Mouse (Mus musculus) intestine, embryonic 16.5 days (tissue): ENCODE measurements around the gene Cdk14. TPM values are rescaled to one million over a fixed set of nuclear protein-coding genes. Genes with fewer than 3 reads are reported as not detected.

Source experiments
- ATAC-seq: fragments of 200-750 bp; cut with Nextera tagmentation; 2 replicates; pipeline ENCODE4 v1.8.0; 2017; ENCODE audit warnings: moderate TSS enrichment, moderate library complexity
- H3K27ac ChIP-seq: fragments of 300-500 bp; sonication (generic); 2 replicates; pipeline ENCODE4 v1.5.1; 2014; ENCODE audit warnings: mild to moderate bottlenecking, low read length
- H3K27me3 ChIP-seq: fragments of 300-500 bp; sonication (generic); replicated peaks from 2 replicates; pipeline ENCODE4 v1.6.1; 2014; ENCODE audit warnings: low read length, control low read depth, mixed read lengths; ENCODE audit not compliant: control insufficient read depth, insufficient read depth
- H3K36me3 ChIP-seq: fragments of 300-500 bp; sonication (generic); 2 replicates; pipeline ENCODE4 v1.6.1; 2014; ENCODE audit warnings: low read length, control low read depth; ENCODE audit not compliant: control insufficient read depth, insufficient read depth
- H3K4me1 ChIP-seq: fragments of 300-500 bp; sonication (generic); 2 replicates; pipeline ENCODE4 v1.6.1; 2014; ENCODE audit warnings: low read length, control low read depth, mixed read lengths; ENCODE audit not compliant: control insufficient read depth, insufficient read depth
- H3K4me2 ChIP-seq: fragments of 300-500 bp; sonication (generic); 2 replicates; pipeline ENCODE4 v1.6.1; 2014; ENCODE audit warnings: low read depth, low read length, control low read depth
- H3K4me3 ChIP-seq: fragments of 300-500 bp; sonication (generic); 2 replicates; pipeline ENCODE4 v1.5.1; 2014; ENCODE audit warnings: mild to moderate bottlenecking, low read length
- H3K9ac ChIP-seq: fragments of 300-500 bp; sonication (generic); 2 replicates; pipeline ENCODE4 v1.6.1; 2014; ENCODE audit warnings: low read depth, low read length
- H3K9me3 ChIP-seq: fragments of 300-500 bp; sonication (generic); 2 replicates; pipeline ENCODE4 v1.6.1; 2016; ENCODE audit warnings: low read length, control low read depth; ENCODE audit not compliant: control insufficient read depth
- WGBS: fragments of 180-500 bp; shearing (Covaris S2); extraction: QIAGEN DNeasy Blood & Tissue Kit; methylation state at CpG from one replicate; pipeline ENCODE4 v1.1.7; 2014; 5-methylcytosine and 5-hydroxymethylcytosine counted together
- polyA plus RNA-seq: library from polyadenylated mRNA; unstranded; fragments of >200 nt; fragmentation: Nextera tagmentation; extraction: Ambion mirVana; gene quantifications from 2 replicates; pipeline ENCODE4 v1.2.1, GENCODE M21; 2015

Gene Cdk14
- polyA plus RNA-seq, 1 experiment from 2014 or later, result 8.9 TPM

DNA sequence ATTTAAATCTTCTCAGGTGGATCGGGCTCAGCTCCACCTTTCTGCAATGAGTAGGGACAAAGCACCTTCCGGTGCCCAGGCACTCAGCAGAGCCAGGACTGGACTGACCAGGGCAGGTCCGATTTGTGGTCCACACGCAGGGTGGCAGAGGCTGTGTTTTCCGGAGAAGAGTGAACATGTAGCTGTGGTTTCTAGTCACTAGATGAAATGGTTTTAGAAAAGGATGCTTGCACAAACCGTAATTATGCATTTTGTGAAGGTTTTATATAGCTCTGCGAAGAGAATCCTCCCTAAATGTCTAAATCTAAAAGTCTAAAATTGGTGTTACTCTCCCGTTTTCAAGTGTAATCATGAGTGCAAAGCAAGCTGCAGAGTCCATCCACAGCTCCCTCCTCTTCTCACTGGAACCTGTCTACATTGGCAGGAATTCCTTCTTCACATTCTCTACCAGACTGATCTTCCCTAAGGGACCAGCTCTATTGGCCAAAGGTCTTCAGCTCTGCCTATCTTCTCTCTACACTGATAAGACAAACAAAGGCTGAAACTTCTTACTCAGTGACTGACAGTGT lies 116.9 kb downstream of the Cdk14 start:
- peak; percentile 48 for ATAC-seq
- no peaks in the 10 kb centered on the region for H3K4me1 ChIP-seq
- 91% methylated on average over 8 of the region's 8 CpGs for WGBS

DNA sequence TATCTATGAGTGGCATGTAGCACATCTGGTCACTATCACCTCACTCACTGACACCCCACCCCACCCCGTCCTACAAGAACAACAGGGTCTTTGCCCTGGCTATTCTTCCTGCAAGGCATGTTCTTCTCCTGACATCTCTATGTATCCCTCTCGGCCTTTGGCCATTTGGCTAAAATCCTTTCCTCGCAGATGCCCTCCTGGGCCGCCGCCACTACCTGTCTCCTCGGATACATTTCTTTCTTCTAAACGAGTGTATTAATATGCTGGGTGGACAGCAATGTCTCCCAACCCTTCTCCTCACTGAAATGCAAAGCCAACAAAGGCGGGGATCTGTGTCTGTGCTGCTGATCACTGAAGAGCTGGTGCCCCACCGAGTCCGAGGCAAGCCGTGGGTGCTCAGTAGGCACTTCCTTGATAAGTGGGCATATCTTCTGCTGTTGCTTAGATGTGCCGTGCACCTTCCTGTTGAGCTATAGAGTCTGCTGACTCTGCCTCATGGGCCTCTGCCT lies 118.5 kb downstream of the Cdk14 start:
- no peaks in the 10 kb centered on the region for H3K27me3 ChIP-seq

More for the DNA sequence above, 116.9 kb downstream of the Cdk14 start:
- H3K9me3 ChIP-seq, result no peaks in the 10 kb centered on the region
- H3K27ac ChIP-seq, result no peak overlapping the region
- no peak overlapping the region for H3K4me3 ChIP-seq
- no peak overlapping the region for H3K9ac ChIP-seq
- H3K36me3 ChIP-seq, result no peaks in the 10 kb centered on the region
- no peaks in the 10 kb centered on the region for H3K27me3 ChIP-seq
- H3K4me2 ChIP-seq, result no peak overlapping the region

DNA sequence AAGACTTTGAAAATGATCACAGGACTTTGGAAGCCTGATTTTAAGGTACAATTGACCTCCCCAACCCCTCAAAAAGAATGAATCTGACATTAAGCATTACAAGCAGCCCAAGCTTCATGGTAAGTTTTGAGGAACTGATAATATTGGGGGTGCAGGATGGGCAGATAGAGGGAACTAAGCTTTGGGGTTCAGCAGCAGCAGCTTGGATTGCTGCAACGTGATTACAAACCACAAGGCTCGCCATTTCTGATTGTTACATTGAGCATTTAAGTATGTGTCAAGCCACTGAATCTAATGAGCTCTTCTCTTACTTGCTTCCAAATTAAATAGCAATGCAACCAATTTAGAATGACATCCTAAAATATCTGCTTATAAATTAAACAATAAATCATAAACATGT lies 119.1 kb downstream of the Cdk14 start:
- Histone ChIP-seq H3K27me3 (no peaks in the 10 kb centered on the region), H3K4me1 (no peaks in the 10 kb centered on the region), H3K9ac (no peak overlapping the region), H3K4me3 (no peak overlapping the region), H3K27ac (no peak overlapping the region), H3K9me3 (no peaks in the 10 kb centered on the region), H3K36me3 (no peaks in the 10 kb centered on the region), H3K4me2 (no peak overlapping the region)
- no peak for ATAC-seq
- WGBS, result 73% methylated on average over 2 of the region's 2 CpGs

More for the DNA sequence above, 118.5 kb downstream of the Cdk14 start:
- Histone ChIP-seq H3K4me3 (no peak overlapping the region), H3K9me3 (no peaks in the 10 kb centered on the region), H3K36me3 (no peaks in the 10 kb centered on the region), H3K27ac (no peak overlapping the region), H3K4me2 (no peak overlapping the region), H3K4me1 (no peaks in the 10 kb centered on the region), H3K9ac (no peak overlapping the region)
- WGBS, result 79% methylated on average over 12 of the region's 12 CpGs
- no peak for ATAC-seq

DNA sequence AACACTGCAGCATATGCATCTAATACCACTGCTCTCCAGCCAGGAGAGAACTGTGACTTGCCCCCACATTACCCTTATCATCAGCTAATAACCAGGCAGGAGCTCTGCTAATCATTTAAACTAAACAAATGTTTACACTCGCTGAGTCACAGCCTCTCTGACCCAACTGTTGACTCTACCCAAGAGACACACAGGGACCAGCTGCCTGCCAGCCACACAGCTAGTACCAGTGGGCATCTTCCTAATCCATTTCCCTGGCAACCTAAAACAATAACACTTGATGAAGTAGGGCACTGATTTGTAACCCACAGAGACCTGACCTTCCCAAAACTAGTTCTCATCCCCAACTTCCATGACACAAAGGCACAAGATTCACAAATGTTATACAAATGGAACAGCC lies 119.8 kb downstream of the Cdk14 start:
- 22% methylated on average over 1 of the region's 1 CpGs for WGBS
- no peak overlapping the region for H3K27ac ChIP-seq
- no peak overlapping the region for H3K9ac ChIP-seq
- H3K4me3 ChIP-seq, result no peak overlapping the region
- H3K27me3 ChIP-seq, result no peaks in the 10 kb centered on the region
- ATAC-seq, result peak; percentile 68
- no peak overlapping the region for H3K4me2 ChIP-seq
- no peaks in the 10 kb centered on the region for H3K36me3 ChIP-seq
- H3K4me1 ChIP-seq, result no peaks in the 10 kb centered on the region
- no peaks in the 10 kb centered on the region for H3K9me3 ChIP-seq

DNA sequence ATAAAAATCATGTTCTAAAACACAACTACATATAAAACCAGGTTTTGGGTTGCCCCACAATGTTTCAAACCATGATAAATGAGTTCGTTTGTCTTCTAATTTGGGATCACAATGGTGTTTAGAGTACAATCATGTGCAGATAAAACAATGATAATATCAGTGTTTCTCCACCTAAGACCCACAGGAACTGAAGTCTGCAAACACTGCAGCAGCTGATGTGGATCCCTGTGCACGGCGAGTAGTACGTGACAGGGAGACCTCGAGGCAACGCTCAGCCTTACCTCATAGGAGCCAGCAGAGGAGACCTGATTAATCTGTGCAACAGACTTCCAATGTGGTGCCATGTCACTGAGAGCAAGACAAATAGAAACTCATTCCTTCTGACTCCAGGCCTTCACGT lies 122.9 kb downstream of the Cdk14 start:
- no peak overlapping the region for H3K9ac ChIP-seq
- H3K4me3 ChIP-seq, result no peak overlapping the region
- H3K9me3 ChIP-seq, result no peaks in the 10 kb centered on the region
- no peak overlapping the region for H3K27ac ChIP-seq
- ATAC-seq, result no peak
- H3K36me3 ChIP-seq, result no peaks in the 10 kb centered on the region
- no peaks in the 10 kb centered on the region for H3K4me1 ChIP-seq
- H3K4me2 ChIP-seq, result no peak overlapping the region
- no peaks in the 10 kb centered on the region for H3K27me3 ChIP-seq
- 75% methylated on average over 7 of the region's 7 CpGs for WGBS

DNA sequence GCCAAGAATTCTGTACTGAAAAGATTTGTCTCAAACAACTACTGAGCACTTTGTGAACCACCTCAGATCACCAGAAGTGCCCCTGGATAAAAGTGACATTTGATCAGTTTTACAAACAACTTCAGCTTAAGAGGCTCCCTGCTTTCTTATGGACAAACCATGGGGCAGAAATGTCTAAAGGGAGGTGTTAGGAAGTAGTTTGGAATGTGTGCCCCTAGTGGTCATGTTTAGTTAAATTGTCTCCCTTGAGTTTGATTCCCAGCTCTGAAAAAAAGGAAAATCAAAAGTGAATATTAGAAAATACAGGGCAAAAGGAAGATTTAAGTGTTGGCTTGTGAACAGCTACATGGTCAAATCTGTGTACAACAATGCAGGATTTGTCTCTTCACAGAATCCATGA lies 123.3 kb downstream of the Cdk14 start:
- Histone ChIP-seq H3K4me3 (no peak overlapping the region), H3K27me3 (no peaks in the 10 kb centered on the region), H3K9me3 (no peaks in the 10 kb centered on the region), H3K4me1 (no peaks in the 10 kb centered on the region), H3K4me2 (no peak overlapping the region), H3K27ac (no peak overlapping the region), H3K9ac (no peak overlapping the region), H3K36me3 (no peaks in the 10 kb centered on the region)
- ATAC-seq, result no peak

DNA sequence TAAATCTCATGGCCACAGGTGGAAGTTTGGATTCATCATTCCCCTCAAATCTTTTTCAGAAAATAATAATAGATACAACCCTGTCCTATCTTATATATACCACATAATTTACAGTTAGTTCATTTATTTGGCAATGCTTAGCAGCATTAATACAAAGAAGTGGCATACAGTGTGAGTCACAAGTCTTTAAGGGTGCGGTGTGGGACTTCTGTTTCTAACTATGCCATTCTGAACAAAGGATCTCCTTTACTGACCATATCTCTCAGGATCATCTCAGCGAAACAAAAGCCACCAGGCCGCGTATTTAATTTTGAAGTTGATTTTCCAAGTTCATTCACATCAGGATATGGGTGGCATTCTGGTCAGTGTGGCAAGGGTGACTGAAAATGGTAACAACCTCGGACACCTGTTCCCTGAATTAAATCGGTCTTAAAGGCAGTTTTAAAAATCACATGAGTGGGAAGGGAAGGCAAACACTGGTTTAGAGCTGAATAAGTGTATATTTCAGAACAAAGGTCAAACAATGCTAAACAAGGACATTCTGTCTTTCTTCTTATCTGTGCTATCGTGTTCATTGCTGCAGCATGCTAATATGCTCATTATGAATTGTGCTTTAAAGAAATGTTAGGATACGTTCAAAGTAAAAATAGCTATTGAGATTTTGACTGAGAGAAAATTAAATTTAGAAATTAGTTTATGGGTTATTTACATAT lies 127.1 kb downstream of the Cdk14 start:
- ATAC-seq, result peak; percentile 60
- no peak overlapping the region for H3K4me2 ChIP-seq
- H3K27me3 ChIP-seq, result no peaks in the 10 kb centered on the region
- no peaks in the 10 kb centered on the region for H3K4me1 ChIP-seq
- H3K9me3 ChIP-seq, result no peaks in the 10 kb centered on the region
- H3K36me3 ChIP-seq, result no peaks in the 10 kb centered on the region
- H3K4me3 ChIP-seq, result no peak overlapping the region
- 71% methylated on average over 8 of the region's 8 CpGs for WGBS
- no peak overlapping the region; the same call in 1 of the 2 replicates for H3K27ac ChIP-seq
- H3K9ac ChIP-seq, result no peak overlapping the region

DNA sequence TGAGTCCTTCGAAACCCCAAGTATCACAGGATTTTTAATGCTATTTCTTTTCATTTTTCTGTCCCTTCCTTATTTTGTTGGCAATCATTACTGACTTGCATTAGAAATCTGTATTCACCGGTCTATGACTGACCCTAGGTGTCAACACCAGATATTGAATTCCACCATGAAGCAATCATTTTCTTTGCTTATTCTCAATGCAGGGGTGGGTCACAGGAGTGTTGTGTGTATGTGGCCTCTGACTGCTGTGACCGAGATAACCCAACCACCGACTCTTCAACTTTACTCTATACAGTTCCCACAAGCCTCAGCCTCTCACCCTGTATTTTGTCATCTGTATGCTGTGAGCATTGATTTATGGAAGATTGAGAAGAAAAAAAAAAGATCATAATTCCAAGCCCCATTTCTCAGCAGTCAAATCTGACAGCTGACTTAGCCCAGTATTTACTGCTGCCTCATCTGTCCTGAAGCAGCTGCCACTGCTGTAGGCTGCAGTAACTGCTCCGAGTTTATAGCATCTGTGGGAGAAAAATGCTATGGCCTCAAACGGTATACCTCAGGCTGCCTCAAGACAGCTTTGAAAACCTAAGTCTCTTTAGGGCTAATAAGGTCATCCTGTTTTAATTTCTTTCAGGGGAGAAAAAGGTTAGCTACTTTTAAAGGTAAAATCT lies 128.7 kb downstream of the Cdk14 start:
- H3K36me3 ChIP-seq, result no peaks in the 10 kb centered on the region
- H3K4me1 ChIP-seq, result no peaks in the 10 kb centered on the region
- H3K27ac ChIP-seq, result no peak overlapping the region
- 64% methylated on average over 6 of the region's 6 CpGs for WGBS
- no peak for ATAC-seq
- no peak overlapping the region for H3K4me3 ChIP-seq
- H3K4me2 ChIP-seq, result no peak overlapping the region
- no peaks in the 10 kb centered on the region for H3K9me3 ChIP-seq
- no peaks in the 10 kb centered on the region for H3K27me3 ChIP-seq
- no peak overlapping the region for H3K9ac ChIP-seq

DNA sequence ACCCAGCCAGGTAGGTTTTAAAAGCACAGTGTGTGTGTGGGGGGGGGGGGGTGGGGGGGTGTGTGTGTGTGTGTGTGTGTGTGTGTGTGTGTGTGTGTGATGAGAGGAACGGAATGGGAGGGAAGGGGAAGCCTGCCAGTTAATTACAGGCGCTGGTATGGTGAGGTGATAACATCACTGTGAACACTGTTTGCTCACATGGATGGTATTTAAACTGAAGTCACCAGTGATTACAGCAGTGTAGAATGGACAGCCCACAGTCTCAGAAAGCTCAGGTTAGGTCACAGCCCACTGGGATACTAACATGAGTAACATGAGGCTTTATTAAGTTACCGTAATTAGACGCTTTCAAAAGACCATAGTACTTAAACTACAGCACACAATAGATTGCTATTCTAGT lies 129.4 kb downstream of the Cdk14 start:
- no peaks in the 10 kb centered on the region for H3K27me3 ChIP-seq
- H3K4me3 ChIP-seq, result no peak overlapping the region
- H3K4me2 ChIP-seq, result no peak overlapping the region
- no peaks in the 10 kb centered on the region for H3K9me3 ChIP-seq
- 0 out of 2 replicates have a peak, but pooled peaks cover 4% of the 10 kb centered on the region for H3K4me1 ChIP-seq
- no peaks in the 10 kb centered on the region for H3K36me3 ChIP-seq
- no peak overlapping the region for H3K9ac ChIP-seq
- peak; percentile 56 for ATAC-seq
- 67% methylated on average over 4 of the region's 4 CpGs for WGBS
- H3K27ac ChIP-seq, result no peak overlapping the region
